Mouse (Mus musculus) liver, adult (tissue): ENCODE data around the gene Mon1a.
A peak's percentile ranks its signal among the peaks of the same experiment; 100 is the strongest.

ENCODE experiments used
- GATA4 ChIP-seq: IDR thresholded peaks from 2 replicates; pipeline ENCODE4 v1.6.1; 2014; ENCODE audit warnings: mild to moderate bottlenecking, low read length; ENCODE audit not compliant: insufficient replicate concordance

The Mon1a gene

DNA sequence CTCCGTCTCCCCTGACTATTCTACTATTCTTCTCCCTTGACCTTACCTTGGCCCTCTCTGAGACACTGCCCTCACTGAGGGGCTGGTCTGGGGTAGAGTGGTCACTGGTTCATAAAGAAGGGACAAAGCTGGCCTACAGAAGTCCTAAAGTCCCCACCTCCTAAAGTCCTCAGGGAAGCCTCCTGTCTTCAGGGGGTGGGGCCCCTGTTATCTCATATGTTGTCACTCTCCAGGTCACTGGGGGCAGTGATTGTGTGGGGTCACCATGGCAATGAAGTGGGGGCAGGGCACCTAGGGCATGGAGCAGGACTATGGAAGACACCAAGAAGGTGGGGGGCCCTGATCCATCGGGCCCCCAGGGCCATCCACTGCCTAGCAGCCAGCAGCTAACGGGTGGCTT, 40.2 kb downstream of the Mon1a start, which contains the start of gene Actl11:
Gene Actl11, plus strand, starts transcription at position 301 of the 400 bp plus-strand sequence.
- TF ChIP-seq GATA4 = no peak

DNA sequence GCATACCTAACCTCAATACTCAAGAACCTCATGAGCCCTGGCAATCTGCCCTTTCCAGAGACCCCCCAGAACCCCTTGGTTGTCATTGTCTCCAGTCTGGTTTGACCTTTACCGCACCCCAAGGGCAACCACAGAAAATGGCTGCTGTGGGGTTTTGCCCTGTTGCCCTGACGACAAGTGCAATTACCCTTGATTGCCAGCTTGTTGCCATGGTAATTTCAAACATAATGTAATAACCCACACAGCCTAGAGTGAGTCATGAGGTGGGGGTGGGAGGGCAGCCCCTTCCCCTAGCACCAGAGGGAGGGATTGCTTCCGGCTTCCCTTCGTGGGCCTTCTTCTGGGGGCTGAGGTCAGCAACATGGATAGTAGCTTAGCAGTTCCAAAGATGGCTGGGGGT, 44.3 kb downstream of the Mon1a start:
- TF ChIP-seq GATA4 = no peak

DNA sequence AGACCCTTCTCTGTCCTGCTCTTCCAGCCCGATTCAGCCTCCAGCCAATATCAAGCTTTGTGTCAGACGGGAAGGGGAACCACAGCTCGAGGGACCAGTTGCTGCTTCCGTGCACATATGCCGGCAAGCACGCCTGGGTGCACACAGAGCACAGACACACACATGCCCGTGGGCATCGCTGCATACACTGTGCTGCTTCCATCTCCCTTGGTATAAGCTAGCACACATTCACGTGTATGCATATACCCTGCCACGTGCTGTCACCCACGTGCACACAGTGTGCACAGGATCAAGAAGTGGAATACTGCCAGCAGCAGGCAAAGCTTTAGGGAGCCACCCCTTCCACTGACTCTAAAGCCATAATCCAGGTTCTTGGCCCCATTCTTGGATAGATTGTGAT, 46.2 kb downstream of the Mon1a start:
- TF ChIP-seq GATA4 = no peak

DNA sequence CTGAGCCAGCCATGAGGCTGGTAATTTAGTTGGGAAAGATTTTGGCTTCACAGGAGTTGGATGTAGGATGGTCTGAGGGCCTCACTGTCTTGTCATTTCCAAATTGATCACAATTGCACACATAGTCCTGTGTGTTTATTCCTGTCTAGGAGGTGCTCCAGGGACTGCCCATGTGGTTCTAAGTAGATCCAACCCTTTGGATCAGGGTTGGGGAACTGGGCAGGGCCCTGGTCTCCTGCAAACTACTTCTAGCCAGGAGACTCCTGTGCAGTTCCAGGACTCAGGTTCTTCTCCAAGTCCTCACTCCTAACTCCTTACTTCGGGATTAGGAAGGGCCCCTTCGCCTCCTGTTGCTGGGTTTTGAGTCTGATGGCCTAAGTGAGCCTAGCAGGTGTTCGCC, 47.4 kb downstream of the Mon1a start, which contains the start of gene Camkv:
Gene Camkv, plus strand, starts transcription at position 301 of the 400 bp plus-strand sequence.
- no peak for TF ChIP-seq GATA4

DNA sequence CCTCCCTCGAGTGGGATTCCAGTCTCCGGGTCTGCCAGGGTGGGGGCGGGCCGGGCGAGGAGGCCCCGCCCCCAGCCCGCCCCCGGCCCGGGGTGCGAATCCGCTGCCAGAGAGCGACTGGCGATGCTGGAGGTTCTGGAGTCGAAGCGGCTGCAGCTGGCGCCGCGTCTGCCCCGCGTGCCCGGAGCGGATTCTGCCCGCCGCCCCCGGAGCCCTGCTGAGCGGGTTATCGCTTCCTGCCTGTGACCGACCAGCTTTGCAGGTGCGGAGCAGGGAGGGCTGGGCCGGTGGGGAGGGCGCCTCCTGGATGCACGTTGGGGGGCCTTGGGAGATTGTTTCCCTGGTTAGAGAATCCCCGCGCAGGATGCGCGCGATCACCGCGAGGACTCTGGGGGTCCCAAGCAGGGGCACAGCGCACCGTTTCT, 47.9 kb downstream of the Mon1a start:
- TF ChIP-seq GATA4 = no peak

DNA sequence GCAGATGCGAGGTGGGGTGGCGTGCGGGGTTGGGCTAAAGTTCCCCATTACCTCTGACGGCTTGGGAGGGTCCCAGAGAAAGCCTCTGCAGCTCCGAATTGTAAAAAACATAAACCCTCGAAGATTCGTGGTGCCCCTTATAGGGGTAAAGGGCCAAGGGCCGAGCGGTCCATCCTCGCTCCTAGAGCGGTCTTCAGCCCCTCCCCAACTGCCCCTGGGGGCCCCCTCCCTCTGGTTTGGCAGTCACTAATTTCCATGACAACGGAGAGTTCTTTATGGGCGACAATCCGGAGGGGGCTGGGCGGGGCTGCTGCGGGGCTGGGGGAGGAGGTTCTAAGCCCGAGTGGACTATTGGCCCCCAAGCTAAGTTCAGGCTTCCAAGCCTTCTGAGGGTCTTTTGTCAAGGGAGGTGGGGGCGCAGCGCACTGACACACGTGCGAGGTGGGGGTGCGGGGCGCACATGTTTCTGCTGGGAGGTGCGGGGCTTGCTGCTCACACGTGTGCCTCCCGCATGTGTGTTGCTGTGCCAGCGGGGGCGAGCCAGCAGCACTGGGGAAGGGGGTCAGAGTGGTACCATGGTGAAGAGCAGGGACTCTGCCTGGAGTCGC, 48.4 kb downstream of the Mon1a start:
- TF ChIP-seq GATA4 = no peak

DNA sequence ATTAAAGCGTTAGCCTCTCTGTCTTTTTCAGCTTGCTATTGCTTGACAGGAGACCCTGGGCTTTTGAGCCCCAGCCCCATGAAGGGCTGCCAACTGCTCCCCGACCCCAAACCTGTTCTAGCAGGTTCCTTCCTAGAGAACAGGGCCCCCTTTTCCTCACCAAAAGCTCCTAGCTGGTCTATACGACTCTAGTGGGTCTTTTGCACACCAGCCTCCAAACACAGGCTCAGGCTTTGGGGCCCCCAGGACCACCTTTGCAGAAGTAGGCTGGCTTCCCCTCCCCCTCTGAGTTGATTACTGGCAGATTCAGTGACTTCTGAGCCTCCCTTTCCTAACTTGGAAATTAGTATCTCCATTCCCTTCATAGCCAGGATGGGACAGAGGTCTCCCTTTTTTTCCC, 48.9 kb downstream of the Mon1a start:
- TF ChIP-seq GATA4 = no peak

DNA sequence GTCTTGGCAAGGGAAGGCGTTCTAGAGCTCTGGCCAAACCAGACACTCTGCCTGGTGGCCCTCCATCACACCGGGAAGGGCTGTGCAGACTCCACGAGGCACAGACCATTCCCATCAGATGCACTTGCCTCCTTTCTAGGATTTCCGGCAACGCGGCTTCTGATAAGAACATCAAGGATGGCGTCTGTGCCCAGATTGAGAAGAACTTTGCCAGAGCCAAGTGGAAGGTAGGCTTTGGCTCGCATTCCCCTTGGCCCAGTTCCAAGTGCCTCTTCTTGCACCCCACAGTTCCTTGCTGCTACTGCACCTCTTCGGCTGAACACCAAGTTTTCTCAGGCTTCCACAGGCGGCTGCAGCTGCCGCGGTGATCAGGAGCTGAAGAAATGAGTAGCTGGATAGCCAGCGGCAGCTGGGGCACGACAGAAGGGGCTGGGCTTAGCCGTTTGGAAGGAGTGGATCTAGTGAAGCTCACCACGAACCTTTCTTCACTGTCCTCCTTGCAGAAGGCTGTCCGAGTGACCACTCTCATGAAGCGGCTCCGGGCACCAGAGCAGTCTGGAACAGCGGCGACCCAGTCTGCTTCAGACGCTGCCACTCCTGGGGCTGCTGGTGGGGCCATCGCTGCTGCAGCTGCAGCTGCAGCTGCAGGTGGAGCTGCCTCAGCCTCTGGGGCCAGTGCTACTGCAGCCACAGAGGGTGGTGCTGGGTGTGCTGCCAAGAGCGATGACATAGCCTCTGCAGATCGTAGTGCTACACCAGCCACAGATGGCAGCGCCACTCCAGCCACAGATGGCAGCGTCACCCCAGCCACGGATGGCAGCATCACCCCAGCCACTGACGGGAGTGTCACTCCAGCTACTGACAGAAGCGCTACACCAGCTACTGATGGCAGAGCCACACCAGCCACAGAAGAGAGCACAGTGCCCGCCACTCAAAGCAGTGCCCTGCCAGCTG, 59.6 kb downstream of the Mon1a start:
- TF ChIP-seq GATA4 = no peak

DNA sequence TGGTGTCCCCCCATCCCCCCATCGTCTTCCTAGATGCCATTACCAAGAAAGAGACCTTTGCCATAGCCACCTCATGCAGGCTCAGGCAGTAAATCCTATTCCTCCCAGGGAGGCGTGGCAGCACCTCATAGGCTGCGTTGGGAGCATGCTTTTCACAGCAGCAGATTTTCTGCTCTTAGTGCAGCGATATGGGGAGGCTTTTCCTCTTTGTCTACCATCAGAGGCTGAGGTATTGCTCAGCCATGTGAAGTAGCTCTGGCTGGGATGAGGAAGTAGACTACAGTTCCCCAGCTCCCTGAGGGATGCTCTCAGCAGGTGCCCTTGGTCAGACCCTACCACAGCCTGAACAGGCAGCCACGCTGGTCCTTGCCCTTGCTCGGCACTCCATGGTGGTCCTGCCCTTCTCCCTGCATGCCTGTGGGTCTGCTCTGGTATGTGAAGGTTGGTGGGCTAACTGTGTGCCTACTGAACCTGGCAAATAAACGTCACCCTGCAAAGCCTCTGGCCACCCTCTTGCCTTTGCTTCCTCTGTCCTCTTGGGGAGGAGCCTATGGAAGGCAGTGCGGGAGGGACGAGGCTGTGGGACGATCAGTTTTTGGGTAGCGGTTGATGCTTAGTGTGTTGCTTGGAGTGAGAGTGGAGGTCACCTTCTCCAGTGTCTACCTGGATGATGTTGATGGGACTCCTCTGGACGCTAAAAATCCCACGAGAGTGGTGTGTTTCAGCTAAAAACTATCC, 61.4 kb downstream of the Mon1a start:
- no peak for TF ChIP-seq GATA4

DNA sequence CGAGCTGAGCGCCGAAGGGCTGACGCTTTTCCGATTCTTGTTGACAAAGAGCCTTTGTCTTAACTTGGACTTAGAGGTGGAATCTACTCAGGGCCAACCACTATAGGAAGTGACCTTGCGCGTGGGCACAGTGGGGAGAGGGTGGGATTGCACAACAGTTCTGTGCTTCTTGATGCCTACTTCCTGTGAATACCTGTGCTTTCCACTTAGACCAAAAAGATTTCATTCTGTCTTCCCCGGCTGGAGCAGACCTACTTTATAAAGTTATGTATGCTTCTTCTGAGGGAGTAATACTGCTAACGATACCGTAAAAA, 61.9 kb downstream of the Mon1a start, which contains the start of gene Traip:
Gene Traip, plus strand, starts transcription at position 215 of the 314 bp plus-strand sequence.
- TF ChIP-seq GATA4 = no peak

DNA sequence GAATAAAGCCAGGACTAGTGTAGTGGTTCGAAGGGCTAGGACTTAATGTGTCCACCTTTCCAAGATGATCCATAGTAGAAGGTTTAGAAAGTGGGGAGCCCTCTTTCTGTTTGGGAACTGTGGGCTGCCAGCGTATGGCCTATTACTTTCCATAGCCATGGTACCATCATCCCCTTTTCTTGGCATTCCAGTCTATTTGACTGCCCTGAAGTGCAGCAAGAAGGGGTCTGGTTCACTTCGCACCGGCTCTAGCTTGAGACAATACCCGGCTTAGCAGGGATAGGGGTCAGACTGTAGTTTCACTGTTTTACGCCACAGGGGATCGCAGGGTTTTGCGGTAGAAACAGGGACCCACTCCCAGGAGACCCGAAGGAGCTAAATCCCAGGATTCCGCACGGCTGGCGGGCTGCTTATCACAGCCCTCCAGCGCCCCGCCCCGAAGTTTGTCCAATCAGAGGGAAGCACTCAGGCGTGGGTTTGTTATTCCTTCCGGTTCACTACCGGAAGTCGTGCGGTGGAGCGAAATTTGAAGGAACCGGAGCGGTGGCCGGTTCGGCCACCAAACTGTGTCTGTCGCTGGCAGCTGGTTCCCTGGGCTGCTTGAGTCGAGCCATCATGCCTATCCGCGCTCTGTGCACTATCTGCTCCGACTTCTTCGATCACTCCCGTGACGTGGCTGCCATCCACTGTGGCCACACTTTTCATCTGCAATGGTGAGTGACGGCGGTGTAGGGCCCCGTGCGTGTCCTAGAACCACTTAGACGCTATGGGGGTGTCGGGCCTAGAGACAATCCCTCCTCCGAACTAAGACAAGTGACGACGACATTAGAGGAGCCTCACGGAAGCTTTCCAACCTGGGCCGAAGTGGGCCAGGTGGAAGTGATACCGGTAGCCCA, 62.8 kb downstream of the Mon1a start:
- TF ChIP-seq GATA4 = peak; percentile 89; the same call in 1 of the 2 replicates
